Mouse (Mus musculus) CD4-positive naive resting alpha-beta T cell, adult 76 days (primary cell): ENCODE measurements around the gene Col6a2. TPM values are rescaled to one million over a fixed set of nuclear protein-coding genes. Genes with fewer than 3 reads are reported as not detected.

Experiments used
- total RNA-seq: library from RNA; stranded (reverse); gene quantifications from one replicate; pipeline ENCODE4 v1.2.4, GENCODE M21; 2023

Gene Col6a2
- 0.26 TPM for total RNA-seq

GRCm38 (mm10) chr10:76622928-76623680 is at the start of gene Col6a2:
Col6a2 (minus strand) TSS chr10:76623630.

GRCm38 (mm10) chr10:76575374-76575773 is 48.1 kb downstream of the Col6a2 start, which contains the start of gene Ftcd:
Ftcd (plus strand) TSS chr10:76575648.

GRCm38 (mm10) chr10:76561972-76562371 is 61.5 kb downstream of the Col6a2 start, which contains the start of gene Spatc1l:
Spatc1l (plus strand) TSS chr10:76562272.

Other genes starting within 250 kb of the Col6a2 start
- 33.7 TPM for gene AC141477.1, start 183.2 kb downstream of the Col6a2 start, total RNA-seq
- 71.0 TPM for gene Pcnt, start 180.8 kb downstream of the Col6a2 start, total RNA-seq
- not detected for gene 2610028H24Rik, start 174.5 kb downstream of the Col6a2 start, total RNA-seq
- 81.0 TPM for gene Mcm3ap, start 154.7 kb downstream of the Col6a2 start, total RNA-seq
- 1.4 TPM for gene Ybey, start 154.5 kb downstream of the Col6a2 start, total RNA-seq
- gene Lss, start 92.0 kb downstream of the Col6a2 start, total RNA-seq = 21.3 TPM
- gene Spatc1l, start 61.4 kb downstream of the Col6a2 start, total RNA-seq = 0.59 TPM
- not detected for gene Ftcd, start 48.0 kb downstream of the Col6a2 start, total RNA-seq
- not detected for gene Col6a1, start 102.5 kb upstream of the Col6a2 start, total RNA-seq